Mouse (Mus musculus) layer of hippocampus, postnatal 25 days (tissue): ENCODE results near the gene Dchs2. TPM values are rescaled to one million over a fixed set of nuclear protein-coding genes. Genes with fewer than 3 reads are reported as not detected.

ENCODE experiments used
- DNase-seq, 2 experiments: peaks; one replicate each; pipeline ENCODE4 v3.0.0; 2022; ENCODE audit warnings: mixed read lengths in 2 of 2, low spot score in 1 of 2; ENCODE audit errors: extremely low spot score in 1 of 2
- total RNA-seq, 2 experiments: library from RNA; stranded (reverse); gene quantifications; 2 replicates each; pipeline ENCODE4 v1.2.3; 2021

Gene Dchs2
- total RNA-seq, 2 experiments from 2014 or later = 3.6 to 3.7 TPM

- DNase-seq = no peak
Observed at GRCm38 (mm10) chr3:83376834-83377233, 249.1 kb downstream of the Dchs2 start.

Other genes with a start within 250 kb of the Dchs2 start
- gene Lrat, start 224.0 kb upstream of the Dchs2 start, total RNA-seq = not detected
- not detected for gene Fgg, start 120.2 kb upstream of the Dchs2 start, total RNA-seq
- gene Fga, start 101.9 kb upstream of the Dchs2 start, total RNA-seq = under 1 TPM; 0.17 to 0.28 TPM
- not detected for gene Fgb, start 78.1 kb upstream of the Dchs2 start, total RNA-seq
- gene Plrg1, start 72.4 kb upstream of the Dchs2 start, total RNA-seq = 10 to 100 TPM; 45.0 to 51.1 TPM